Mouse (Mus musculus) embryo, embryonic 11.5 days (tissue): ENCODE data around the gene Mon1b.

ENCODE experiments used
- DNase-seq: peaks from one replicate; pipeline ENCODE4 v3.0.0-alpha.2; 2012; ENCODE audit warnings: low read depth, low spot score

Gene Mon1b

DNA sequence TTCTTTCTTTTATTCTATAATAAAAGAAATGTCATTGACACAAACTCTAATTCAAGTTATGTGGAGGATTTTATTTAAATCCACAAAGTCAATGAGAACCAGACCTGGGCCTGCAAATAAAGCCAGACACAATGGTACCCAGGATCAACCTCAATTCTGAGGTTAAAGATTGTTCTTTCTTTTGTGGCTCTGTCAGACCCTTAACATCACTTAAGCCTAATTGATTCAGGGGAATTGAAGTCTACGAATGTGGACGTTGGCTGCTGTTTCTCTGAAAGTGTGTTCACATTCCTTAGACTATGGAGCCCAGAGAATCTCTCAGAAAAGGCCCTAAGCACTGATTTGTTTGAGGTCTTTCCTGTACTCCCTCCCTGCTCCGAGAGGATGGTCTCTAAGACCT lies 37.9 kb downstream of the Mon1b start:
- no peak for DNase-seq

DNA sequence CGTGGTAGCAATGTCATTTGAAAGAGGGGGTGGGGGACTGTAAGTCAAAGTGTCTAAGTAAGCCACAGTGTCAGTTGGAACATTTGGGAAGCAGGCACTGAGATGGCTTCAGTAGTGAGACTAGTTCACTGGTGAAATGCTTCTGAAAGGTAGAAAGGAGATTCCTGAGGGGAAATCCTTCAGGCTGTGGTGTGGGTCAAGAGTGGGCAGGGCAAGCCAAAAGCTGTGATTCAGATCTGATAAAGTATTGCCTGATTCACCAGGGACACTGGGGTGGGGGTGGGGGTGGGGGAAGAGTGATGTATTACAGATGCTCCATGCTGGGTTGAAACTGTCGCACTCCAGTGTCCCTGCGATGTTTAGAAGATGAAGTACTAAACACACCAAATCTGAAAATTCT lies 39.2 kb downstream of the Mon1b start:
- no peak for DNase-seq

DNA sequence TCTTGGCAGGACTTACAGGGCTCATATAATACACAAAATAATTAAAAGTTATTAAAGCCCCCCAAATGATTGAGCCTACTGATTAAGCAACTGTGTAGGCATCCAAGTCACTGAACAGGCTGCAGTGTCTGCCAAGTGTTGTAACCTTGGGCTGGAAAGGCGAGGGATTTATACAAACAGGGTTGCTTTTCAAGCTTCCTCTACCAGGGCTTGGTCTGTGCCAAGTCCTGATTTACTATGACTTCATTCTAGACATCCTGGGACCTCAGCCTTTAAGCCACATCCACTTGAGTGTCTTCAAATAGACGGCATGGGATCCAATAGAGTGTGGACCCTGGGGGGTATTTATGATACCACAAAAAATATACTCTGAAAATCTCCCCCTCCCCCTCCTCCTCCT lies 39.9 kb downstream of the Mon1b start:
- DNase-seq = no peak

DNA sequence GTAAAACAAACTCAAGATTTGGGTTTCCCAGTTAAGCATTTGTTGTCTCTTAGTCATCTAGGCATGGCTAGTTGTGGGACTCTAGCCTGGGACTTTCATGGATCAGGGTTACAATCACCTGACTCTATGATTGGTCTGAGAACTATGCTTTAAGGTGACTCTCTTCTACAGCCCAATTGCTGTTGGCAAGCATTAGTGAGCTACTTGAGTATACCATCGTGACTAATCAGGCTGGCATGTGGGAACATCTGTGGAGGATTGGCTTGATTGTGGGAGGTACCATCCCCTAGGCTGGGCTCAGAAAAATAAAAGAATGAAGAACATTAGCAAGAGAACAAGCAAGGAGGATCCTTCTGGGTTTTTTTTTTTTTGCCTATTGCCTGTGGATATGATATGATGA lies 41.4 kb downstream of the Mon1b start:
- DNase-seq = no peak

DNA sequence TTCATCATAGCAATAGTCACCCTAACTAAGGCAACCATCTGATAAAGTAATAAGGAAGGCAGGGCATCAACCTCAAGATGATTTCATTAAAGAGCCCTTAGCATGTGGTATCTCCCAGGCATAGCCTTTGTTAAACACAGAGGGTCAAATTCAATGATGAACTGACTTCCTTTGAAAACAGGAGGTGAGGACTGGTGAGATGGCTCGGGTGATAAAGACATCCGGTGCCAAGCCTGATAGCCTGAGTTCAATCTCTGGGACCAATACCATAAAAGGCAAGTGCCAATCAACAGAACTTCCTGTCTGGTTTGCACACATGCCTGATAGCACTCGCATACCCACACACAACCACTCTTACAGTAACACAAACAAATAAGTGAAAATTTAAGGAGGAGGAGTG lies 44.0 kb downstream of the Mon1b start:
- DNase-seq = no peak

DNA sequence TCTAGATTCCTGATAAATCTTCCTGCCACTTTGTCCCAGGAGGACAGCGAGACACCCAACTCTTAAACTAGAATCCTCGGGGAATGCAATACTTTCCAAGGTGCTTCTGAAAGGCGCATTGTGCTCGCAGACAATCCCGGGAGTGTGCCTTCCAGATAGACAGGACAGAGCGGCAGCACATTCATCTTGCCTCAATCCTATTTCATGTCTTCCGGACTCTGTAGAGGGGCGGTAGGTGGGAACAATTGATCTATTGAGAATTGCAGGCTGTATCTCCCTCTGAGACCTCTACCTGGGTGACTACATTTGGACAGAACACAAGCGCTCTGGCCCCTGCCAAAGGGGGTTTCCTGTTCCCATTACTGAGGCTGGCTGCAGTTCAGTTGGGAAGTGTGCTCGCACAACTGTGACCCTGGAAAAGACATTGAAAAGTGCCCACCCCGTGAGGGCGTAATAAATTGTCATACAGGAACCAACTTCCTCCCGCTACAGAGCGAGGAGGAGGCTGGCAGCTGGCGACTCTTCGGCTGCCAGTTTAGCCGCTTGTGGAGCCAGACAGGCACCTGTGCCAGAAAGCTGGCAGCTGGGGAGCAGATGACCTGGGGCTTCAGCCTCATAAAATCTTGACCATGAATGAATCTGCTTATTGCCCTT lies 52.6 kb downstream of the Mon1b start:
- no peak for DNase-seq

DNA sequence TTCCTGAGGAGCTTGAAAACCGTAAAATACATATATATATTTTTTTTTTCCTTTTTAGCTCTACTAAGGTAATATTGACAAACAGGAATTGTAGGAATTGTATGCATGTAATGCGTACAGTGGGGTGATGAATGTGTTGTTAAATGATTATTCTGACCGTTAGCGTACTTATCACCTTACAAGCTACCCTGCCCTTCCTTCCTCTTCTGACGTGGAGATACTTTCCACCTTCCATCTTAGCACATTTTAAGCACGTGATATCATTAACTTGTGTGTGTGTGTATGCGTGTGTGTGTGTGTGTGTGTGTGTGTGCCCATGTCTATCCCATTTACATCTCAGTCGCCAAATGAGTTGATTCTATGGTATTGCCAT lies 53.1 kb downstream of the Mon1b start:
- no peak for DNase-seq

DNA sequence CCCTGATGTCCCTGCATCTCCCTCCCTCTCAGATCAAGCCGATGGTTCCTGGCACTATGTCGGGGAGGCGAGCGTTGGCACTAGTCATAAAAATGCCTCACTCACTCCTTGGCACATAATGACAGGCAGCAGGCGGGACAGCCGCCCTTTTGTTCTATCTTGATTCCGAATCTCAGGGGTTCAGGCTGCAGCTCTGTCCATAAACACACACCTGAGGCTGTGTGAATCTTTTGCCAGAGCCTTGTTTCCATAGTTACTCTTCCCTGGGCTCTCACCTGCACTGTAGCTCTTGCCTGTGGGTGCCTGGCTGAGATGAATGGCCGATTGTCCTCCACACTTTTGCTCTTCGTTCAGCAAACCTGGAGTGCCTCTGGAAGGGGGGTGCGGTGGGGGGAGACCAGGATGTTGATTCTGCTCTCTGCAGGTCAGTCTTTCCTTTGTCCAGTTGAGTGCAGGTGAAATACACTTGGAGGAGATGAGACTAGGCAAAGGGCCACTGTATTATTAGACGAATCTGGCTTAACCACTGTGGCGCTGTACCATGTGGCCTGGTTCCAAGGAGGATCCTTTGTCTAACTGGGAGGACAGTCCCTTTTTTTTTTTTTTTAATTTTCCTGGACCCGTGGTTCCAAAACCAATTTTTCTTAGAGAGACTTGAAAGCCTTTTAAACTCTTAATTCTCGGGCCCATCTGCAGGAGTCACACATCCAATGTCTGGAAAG lies 56.4 kb downstream of the Mon1b start:
- no peak for DNase-seq
